Mouse (Mus musculus): ENCODE results near the gene Zfp646.
"Not testable (repeated sequence)": the region's sequence is repeated elsewhere in the genome, so short reads cannot be mapped to it uniquely, and the experiment has no call there.

The Zfp646 gene

DNA sequence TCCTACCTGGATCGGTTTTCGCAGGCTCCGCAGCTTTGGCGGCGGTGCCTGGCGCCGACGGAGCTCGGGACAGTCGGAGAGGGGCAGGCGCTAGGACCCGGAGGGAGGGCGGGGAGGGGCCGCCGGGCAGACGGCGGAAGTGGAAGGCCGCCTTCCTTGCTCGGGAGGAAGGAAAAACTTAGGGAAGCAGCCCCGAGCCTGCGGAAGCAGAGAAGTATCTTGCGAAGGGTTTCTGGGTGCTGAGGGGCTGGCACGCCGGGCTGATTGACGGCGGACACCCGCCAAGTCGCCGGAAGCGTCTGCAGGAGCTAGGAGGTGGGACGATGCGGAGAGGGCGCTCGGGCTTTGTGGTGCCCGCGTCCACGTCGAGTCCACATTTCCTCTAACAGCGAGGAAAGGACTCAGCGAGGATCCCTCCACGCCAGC lies at the start of gene Zfp646:
Zfp646 (plus strand) TSS at position 181 of the 426 bp plus-strand sequence.
- DNase-seq (ENCODE audit: low read depth, low spot score), result peak; percentile 85

GRCm38 (mm10) chr7:127835550-127835949 lies 40.5 kb upstream of the Zfp646 start:
- no peak for DNase-seq (ENCODE audit: low read depth, low spot score)

DNA sequence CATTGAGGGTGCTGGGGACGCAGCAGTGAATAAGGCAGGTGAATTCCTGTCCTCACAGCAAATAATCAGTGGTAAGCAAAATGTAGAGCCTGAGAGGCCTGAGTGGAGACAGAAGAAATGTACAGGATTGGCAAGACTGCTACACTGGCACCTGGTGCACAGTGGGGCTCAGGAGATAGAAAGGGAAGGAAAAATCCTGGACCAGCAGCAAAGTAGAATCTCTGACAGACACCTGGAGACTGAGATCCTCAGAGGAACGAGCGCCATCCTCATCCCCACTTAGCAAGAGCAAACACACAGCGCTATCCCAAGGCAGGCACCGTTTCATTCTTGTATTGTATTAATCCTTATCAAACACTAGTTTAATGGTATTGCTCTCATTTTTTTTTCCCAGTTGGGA lies 38.5 kb upstream of the Zfp646 start:
- DNase-seq (ENCODE audit: low read depth, low spot score), result no peak

DNA sequence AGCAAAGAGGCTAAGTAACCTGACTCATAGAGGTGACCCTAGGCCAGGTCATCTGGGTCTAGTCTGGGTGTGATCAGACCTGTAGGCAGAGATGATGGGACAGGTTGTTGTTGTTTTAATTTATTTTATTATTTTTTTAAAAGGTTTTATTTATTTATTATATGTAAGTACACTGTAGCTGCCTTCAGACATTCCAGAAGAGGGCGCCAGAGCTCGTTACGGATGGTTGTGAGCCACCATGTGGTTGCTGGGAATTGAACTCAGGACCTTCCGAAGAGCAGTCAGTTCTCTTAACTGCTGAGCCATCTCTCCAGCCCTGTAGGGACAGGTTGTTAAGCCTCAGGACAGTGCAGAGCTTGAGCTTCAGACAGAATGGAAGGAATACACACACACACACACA lies 38.1 kb upstream of the Zfp646 start:
- not testable (repeated sequence) for DNase-seq (ENCODE audit: low read depth, low spot score)

DNA sequence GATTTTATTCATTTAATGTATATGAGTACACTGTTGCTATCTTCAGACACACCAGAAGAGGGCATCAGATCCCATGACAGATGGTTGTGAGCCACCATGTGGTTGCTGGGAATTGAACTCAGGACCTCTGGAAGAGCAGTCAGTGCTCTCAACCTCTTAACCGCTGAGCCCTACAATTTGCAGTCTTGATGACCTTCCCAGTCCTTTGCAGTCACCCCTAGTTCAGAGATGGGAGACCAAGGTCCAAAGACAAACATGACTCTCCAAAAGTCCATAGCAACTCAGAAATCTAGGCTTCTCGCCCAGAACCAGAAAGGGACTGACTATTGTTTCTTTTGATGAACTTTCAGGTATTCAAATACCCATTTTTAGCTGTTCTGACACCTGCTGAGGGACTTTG lies 36.0 kb upstream of the Zfp646 start:
- DNase-seq (ENCODE audit: low read depth, low spot score), result not testable (repeated sequence)

DNA sequence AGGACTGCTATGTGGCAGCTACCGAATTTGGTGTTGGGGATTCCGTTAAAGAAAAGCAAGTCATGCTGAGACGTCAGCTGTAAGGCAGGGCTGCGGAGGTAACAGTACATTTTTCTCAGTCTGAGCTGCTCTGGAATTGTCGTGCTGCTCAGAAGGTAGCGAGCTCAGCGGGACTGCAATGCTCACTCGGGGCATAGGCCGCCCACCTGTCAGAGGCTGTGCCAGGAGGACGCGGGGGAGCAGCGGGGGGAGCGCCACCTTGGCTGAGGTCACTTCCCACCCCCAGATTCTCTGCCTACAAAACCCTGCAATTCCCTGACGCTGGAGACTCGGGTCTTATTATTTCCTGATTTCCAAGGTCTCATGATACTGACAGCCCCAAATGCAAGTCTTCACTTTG lies 35.1 kb upstream of the Zfp646 start:
- DNase-seq (ENCODE audit: low read depth, low spot score), result no peak

DNA sequence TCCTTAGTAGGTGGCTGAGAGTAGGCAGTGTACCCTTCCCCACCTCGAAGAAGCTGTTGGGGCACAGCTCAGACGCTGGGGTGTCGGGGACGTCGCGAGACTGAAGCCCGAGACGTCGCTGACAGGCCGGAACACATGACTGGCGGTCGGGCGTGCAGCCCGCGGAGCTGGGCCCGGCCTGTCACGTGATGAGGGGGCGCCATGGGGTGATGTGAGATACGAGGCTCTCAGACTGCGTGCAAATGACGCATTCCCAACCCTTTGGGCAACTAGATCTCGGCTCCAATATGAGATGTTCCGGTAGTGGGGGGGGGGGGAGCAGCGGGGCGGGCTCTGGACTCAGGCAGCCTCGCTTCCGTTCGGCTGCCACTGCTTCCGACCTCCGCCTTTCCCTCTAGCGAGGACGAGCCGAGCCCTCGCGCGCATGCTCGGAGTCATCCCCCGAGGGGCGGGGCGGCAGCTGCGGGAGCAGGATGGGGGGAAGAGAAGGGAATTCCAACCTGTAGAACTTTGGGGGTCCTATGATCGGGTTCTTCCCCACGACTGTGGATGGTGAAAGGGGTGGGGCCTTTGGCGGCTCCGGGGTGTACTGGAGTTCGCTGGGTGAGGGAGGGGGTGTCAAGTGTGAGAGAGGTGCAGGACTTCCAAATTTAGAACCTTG lies 34.6 kb upstream of the Zfp646 start:
- DNase-seq (ENCODE audit: low read depth, low spot score), result peak; percentile 87

GRCm38 (mm10) chr7:127842001-127842718 lies 33.9 kb upstream of the Zfp646 start:
- peak; percentile 42 for DNase-seq (ENCODE audit: low read depth, low spot score)

- no peak for DNase-seq (ENCODE audit: low read depth, low spot score)
Measured at GRCm38 (mm10) chr7:127849973-127850875, 25.8 kb upstream of the Zfp646 start.

GRCm38 (mm10) chr7:127850906-127851305 lies 25.1 kb upstream of the Zfp646 start:
- DNase-seq (ENCODE audit: low read depth, low spot score), result no peak

DNA sequence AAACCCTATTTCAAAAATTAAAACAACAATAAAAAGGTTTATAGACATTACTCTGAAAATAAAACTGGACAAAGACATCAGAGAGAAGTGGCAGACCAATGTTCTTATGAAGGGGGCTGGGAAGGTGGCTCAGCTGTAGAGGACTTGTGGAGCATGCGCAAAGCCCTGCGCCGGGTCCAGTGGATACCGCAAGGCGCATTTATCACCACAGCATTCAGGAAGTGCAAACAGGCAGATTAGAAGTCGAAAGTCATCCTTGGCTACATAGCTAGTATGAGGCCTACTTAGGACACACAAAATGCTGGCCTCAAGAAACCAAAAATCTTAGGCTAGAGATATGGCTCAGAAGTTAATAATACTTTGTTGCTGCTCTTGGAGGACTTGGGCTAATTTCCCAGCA lies 17.8 kb upstream of the Zfp646 start:
- DNase-seq (ENCODE audit: low read depth, low spot score), result no peak

DNA sequence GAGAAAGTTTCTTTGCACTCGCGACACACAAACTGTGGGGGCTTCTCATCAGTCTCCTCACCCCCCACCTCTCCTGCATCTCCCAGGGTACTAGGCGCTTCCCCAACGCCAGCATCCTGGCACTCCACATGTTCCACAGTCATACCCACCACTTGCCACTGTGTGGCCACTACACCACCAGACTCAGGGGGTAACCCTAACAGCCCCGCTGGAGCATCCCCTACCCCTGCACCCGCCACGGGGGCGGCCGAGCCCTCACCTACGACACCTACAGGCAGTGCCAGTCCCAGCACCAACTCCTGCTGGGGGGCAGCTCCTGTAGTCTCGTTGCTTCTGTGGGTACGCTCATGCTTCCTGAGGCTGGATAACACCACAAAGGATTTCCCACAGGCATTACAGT lies 9.6 kb upstream of the Zfp646 start:
- DNase-seq (ENCODE audit: low read depth, low spot score), result no peak

DNA sequence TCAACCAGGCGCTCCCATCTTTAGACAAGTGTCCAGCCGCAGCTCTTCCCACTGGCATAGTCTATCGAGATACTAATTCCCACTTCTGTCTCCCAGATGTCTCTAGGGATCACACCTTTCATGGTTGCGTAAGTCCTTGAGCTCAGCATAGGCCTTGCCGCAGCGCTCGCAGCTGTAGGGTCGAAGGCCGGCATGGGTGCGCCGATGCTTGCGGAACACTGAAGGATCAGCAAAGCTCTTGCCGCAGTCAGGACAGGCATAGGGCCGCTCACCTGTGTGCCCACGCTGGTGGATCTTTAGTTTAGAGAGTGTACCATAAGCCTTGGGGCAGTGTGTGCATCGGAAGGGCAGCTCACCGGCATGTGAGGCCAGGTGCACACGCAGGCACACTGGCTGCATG lies 8.4 kb upstream of the Zfp646 start:
- DNase-seq (ENCODE audit: low read depth, low spot score), result no peak

DNA sequence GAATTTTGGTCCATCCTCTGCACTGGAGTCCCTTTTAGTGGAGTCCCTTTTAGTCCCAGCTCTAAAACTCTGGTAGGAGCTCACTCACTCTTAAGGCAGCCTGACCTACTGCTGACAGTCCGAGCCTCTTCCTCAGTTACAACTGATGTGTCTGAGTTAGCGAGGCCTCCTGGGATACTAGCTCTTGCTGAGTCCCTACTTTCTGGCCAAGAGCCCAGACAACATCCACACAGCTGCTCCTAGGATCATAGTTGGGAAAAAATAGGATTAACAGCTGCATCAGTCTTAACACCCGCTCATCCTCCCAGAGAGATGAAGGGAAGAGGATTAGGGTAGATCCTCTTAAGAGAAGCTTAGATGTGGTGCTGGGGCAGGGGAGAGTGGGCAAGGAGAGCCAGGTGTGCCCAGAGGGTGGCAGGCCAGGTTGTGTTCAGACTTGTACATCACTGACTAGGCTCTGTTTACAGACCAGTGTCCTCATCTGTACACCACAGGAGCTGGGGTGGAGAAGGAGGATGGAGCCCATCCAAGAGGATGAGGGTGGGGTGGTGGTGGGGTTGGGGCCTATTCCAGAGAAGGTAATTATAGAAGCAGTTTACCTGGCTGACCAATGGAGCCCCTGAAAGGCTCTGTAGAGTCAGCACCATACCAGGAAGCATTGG lies 6.7 kb upstream of the Zfp646 start:
- peak; percentile 93 for DNase-seq (ENCODE audit: low read depth, low spot score)

DNA sequence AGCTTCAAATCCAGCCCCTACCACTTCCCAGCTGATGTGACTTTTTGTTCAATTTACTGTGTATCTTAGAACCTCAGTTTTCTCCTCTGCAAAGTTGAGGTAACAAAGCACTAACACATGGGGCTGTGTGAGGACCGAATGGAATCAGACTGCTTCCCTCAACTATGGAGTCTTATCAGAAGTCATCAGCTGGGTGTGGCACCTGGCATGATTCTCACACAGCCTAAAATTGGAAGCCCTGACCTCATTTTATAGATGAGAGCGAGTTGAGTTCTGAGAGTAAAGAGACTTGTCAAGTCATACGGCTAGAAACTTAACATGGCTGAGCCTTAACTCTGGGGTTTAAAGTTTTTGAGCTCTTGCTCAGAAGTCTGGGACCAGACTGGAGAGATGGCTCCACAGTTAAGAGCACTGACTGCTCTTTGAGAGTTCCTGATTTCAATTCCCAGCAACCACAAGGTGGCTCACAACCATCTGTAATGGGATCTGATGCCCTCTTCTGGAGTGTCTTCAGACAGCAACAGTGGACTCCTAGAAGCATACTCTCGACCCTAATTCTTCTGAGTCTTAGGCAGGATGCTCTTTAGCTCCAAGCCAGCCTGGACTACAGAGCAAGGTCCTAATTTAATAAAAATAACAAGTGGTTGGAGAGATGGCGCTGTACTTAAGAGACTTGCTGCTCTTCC lies 5.7 kb upstream of the Zfp646 start:
- DNase-seq (ENCODE audit: low read depth, low spot score), result no peak

DNA sequence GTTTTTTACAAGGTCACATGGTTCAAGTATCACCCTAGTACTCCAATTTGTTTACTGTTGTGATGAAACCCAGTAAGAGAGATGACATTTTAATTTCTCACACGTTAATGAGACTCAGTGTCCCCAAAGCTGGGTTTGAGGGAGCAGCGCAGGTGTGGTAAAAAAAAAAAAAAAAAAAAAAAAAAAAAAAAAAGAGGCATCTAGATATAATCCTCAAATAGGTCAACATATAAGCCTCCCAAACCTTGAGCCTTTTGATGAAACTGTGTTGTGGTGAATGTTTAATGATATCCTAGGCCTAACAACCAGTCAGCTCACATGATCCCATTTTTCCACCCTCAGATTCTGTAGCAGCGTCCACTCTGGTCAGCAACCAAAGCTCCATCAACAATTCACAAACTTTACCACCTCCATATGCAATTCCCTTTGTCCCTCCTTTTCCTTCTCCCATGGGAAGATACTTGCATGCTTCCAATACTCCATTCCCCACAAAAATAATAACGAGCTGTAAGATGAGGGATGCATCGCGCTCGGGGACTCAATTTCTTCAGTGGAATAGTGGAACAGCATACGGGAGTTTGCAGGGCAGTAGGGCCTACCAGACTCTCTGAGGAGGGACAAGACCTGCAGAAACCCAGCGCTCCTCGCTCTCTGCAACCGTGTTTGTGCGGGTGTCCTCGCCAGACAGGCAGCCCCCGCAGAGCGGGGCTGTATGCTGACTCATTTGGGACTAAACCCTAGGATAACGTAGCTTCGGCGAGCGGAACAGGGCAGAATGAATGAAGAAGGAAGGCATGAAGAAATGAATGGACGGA lies 1.0 kb upstream of the Zfp646 start:
- no peak for DNase-seq (ENCODE audit: low read depth, low spot score)

DNA sequence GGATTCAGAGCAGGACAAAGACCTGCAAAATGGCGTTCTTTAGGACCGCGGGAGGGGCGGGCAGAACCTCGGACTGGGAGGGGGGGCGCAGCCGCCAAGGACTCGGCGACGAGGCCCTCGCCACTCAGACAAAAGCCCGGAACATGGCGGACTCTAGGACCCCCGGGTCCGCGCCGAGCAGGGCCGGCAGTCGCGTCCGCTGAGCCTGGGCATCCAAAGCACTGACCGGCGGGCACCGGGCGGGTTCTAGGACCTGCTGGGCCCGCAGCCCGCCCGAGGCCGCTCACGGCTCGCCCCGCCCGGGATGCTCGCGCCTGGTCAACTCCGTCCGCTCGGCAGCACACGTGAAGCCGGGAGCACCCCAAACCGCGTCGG lies 407 bp upstream of the Zfp646 start:
- DNase-seq (ENCODE audit: low read depth, low spot score), result peak; percentile 90

- peak; percentile 94 for DNase-seq (ENCODE audit: low read depth, low spot score)
Measured at GRCm38 (mm10) chr7:127876467-127877348, 687 bp downstream of the Zfp646 start, which contains the start of gene Zfp668. Zfp668 (minus strand) TSS chr7:127876828.

DNA sequence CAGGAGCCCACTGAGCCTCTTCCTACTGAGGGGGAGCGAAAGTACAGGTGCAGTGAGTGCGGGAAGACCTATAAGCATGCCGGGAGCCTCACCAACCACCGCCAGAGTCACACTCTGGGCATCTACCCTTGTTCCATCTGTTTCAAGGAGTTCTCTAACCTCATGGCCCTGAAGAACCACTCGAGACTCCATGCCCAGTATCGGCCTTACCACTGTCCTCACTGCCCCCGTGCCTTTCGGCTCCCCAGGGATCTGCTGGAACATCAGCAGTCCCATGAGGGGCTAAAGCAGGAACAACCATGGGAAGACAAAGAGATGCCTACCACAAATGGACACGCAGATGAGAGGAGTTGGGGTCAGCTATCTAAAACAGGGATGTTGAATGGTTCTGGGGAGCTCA lies 3.3 kb downstream of the Zfp646 start:
- DNase-seq (ENCODE audit: low read depth, low spot score), result no peak
